Mouse (Mus musculus) heart, postnatal 0 days (tissue): ENCODE results near the gene Cdc14a.

Experiments used
- CTCF ChIP-seq: IDR thresholded peaks from 2 replicates; pipeline ENCODE4 v1.5.1; 2016; ENCODE audit warnings: antibody characterized with exemption, control low read depth, low read depth
- EP300 ChIP-seq: IDR thresholded peaks from 2 replicates; pipeline ENCODE4 v1.6.1; 2016; ENCODE audit warnings: antibody characterized with exemption, low read depth

GRCm38 (mm10) chr3:116283996-116284395, 139.8 kb downstream of the Cdc14a start:
- TF ChIP-seq CTCF (no peak), EP300 (no peak)
